Mouse (Mus musculus): ENCODE data around the gene Txn1. TPM values are rescaled to one million over a fixed set of nuclear protein-coding genes. Genes with fewer than 3 reads are reported as not detected.

The Txn1 gene
- polyA plus RNA-seq, 1 experiment: 2.1 TPM

DNA sequence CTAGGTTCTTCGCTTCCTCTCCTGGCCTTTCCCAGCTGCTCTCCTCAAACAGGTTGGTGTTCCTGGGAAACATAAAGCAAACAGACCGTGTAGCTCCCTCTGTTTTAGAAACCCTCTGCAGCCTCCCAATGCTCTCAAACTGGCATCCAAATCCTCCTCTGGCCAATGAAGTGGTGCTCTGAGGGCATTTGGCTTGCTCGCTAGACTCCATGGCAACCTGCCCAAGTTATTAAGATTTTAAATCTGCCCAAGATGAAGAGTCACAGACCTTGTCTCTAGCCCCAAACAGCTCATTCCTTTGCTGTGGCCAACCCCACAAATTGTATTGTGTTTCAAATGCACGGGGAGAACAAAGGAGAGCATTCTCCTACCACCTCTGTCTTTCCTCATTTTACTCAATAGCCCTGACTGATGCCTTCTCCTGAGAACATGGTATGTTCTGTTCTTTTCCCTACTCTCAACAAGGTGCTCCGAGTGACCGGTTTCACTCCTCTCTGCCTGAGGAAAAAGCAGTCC, 31.6 kb downstream of the Txn1 start:
- Histone ChIP-seq H3K27me3 (ENCODE audit: control insufficient read depth) (no peaks in the 10 kb centered on the region), H3K4me1 (ENCODE audit: control insufficient read depth) (no peaks in the 10 kb centered on the region), H3K9me3 (ENCODE audit: control insufficient read depth, low read length) (no peaks in the 10 kb centered on the region), H3K36me3 (ENCODE audit: control insufficient read depth) (no peaks in the 10 kb centered on the region), H3K4me3 (replicated peaks) (no peak overlapping the region)
- TF ChIP-seq TAL1 (IDR thresholded peaks at IDR 0.05; ENCODE audit: low read length) (no peak), GATA1 (IDR thresholded peaks at IDR 0.05; ENCODE audit: low read length) (no peak)

DNA sequence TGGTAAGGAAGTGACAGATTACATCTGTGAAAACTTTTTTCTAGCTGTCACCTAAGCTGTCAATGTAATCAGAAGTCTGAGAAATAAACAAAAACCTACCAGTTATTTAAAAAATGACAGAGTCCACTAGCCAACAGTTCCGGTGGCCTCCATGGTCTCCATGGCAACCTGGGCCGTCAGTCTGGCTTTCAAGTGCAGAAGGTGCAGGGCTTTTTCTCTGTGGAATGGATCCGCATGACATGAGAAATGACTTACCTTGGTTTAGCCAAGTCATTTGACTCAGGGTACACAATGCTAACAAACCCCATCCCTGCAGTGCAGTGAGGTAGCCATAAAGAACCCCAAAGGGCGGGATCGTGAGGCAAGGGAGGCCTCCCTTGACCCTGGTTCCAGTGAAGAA, 34.0 kb downstream of the Txn1 start:
- H3K36me3 ChIP-seq (ENCODE audit: control insufficient read depth): no peaks in the 10 kb centered on the region
- TF ChIP-seq TAL1 (IDR thresholded peaks at IDR 0.05; ENCODE audit: low read length) (no peak), GATA1 (IDR thresholded peaks at IDR 0.05; ENCODE audit: low read length) (no peak)
- no peak overlapping the region for H3K4me3 ChIP-seq (replicated peaks)
- no peaks in the 10 kb centered on the region for H3K4me1 ChIP-seq (ENCODE audit: control insufficient read depth)
- H3K27me3 ChIP-seq (ENCODE audit: control insufficient read depth): no peaks in the 10 kb centered on the region
- no peaks in the 10 kb centered on the region for H3K9me3 ChIP-seq (ENCODE audit: control insufficient read depth, low read length)

DNA sequence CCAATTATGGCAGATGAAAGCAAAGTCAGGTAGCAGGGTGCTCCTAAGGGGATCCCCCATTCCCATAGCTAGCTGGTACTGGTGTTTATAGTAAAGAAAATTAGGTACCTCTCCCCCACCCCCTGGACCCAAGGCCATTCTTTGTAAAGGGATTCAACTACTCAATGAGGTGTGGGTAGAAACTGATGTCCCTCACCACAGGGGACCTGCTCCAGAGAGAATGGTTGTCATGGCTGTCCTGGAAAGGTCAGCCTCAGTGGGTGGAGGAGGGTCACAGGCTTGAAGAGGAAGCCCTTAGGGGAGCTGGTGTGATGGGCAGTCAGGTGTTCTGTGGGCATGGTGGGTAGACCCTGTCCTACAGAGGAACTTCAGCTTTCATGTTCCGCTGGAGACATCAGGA, 35.7 kb downstream of the Txn1 start:
- Histone ChIP-seq H3K9me3 (ENCODE audit: control insufficient read depth, low read length) (no peaks in the 10 kb centered on the region), H3K4me1 (ENCODE audit: control insufficient read depth) (no peaks in the 10 kb centered on the region), H3K27me3 (ENCODE audit: control insufficient read depth) (peaks cover 2% of the 10 kb centered on the region), H3K4me3 (replicated peaks) (no peak overlapping the region), H3K36me3 (ENCODE audit: control insufficient read depth) (no peaks in the 10 kb centered on the region)
- no peak for TF ChIP-seq GATA1 (IDR thresholded peaks at IDR 0.05; ENCODE audit: low read length)
- no peak for TF ChIP-seq TAL1 (IDR thresholded peaks at IDR 0.05; ENCODE audit: low read length)

DNA sequence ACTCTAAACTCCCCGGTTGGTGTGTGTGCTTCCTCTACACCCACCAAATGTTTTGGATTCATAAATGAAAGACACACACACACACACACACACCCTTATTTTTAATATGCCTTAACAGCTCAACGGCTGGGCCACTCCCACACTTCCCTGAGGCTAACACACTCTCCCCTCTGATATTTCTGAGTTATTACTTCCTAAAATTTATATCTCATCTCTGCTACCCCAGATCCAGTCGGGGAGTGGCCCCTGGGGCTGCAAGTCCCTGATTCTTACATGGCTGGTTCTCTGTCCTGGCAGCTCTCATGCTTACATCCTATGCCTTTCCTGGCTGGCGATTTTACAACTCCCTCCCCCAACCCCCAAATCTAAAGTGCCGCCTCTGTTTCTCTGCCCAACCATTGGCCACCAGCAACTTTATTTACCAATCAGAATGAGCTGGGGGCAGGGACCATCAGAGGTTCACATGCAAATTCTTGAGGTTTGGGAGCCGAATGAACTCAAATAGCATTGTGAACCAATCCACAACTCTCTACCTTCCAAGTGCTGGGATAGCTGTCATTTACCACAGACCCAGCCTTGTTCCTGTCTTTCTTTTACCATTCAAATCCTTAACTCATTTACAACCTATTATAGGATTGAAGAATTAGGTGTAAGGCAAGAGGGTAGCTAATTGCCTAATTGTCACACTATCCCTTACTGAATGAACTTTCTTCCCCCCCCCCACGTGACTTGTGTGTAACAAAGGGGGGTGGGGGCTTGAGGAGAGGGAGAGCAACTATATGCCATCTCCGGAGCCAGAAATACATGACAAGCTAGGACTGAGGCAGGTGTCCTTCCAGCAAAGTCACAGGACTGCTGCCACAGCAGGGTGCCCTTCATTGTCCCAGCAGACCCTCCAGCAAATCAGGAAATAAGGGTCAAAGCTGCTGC, 36.5 kb downstream of the Txn1 start:
- no peaks in the 10 kb centered on the region for H3K36me3 ChIP-seq (ENCODE audit: control insufficient read depth)
- H3K27me3 ChIP-seq (ENCODE audit: control insufficient read depth): peaks cover 3% of the 10 kb centered on the region
- H3K4me3 ChIP-seq (replicated peaks): no peak overlapping the region
- TF ChIP-seq TAL1 (IDR thresholded peaks at IDR 0.05; ENCODE audit: low read length) (no peak), GATA1 (IDR thresholded peaks at IDR 0.05; ENCODE audit: low read length) (no peak)
- H3K4me1 ChIP-seq (ENCODE audit: control insufficient read depth): no peaks in the 10 kb centered on the region
- H3K9me3 ChIP-seq (ENCODE audit: control insufficient read depth, low read length): no peaks in the 10 kb centered on the region

DNA sequence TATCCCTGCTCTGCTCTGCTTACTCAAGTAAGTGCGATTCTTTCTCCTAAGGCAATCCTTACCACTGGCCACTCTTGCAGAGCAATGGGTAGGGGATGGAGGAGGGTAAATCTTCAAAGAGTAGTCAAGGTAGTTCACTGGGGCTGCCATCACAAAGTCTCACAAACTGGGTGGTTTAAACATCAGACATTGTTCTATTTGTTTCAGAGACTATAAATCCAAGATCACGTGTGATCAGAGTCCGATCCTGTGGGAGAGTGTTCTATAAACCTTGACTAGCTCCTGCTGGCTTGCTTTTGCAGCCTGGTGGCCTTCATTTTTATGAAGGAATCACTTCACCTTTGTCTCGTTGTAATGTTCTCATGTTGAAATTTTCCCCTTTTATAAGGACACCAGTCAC, 39.5 kb downstream of the Txn1 start:
- no peaks in the 10 kb centered on the region for H3K4me1 ChIP-seq (ENCODE audit: control insufficient read depth)
- no peak overlapping the region for H3K4me3 ChIP-seq (replicated peaks)
- no peaks in the 10 kb centered on the region for H3K9me3 ChIP-seq (ENCODE audit: control insufficient read depth, low read length)
- no peak for TF ChIP-seq GATA1 (IDR thresholded peaks at IDR 0.05; ENCODE audit: low read length)
- TF ChIP-seq TAL1 (IDR thresholded peaks at IDR 0.05; ENCODE audit: low read length): no peak
- no peaks in the 10 kb centered on the region for H3K36me3 ChIP-seq (ENCODE audit: control insufficient read depth)
- H3K27me3 ChIP-seq (ENCODE audit: control insufficient read depth): peaks cover 3% of the 10 kb centered on the region

DNA sequence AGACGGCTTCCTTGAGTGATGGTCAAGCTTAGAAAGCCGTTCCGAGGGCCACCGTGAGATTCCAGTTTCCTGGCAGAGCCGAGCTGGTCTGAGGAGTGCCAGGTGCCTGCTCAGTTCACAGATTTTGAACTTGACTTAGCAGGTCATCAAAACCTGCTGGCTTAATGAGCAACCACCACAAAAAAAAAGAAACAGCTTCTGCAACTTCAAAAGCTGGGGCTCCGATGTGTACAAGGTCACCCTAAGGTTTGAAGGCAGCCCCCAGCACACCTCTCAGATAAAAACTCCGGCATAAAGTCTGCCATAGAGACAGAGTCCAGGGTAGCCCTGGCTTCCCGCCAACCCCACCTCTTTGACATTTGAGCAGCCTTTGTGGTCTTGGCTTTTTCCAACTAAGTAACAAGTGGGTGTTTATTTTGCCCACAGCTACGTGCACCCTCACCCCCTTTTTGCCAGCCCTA, 40.0 kb downstream of the Txn1 start, which contains the start of gene D630039A03Rik:
Gene D630039A03Rik (minus strand): TSS at position 97 of the 461 bp plus-strand sequence.
- H3K9me3 ChIP-seq (ENCODE audit: control insufficient read depth, low read length): no peaks in the 10 kb centered on the region
- no peaks in the 10 kb centered on the region for H3K4me1 ChIP-seq (ENCODE audit: control insufficient read depth)
- peaks cover 3% of the 10 kb centered on the region for H3K27me3 ChIP-seq (ENCODE audit: control insufficient read depth)
- H3K36me3 ChIP-seq (ENCODE audit: control insufficient read depth): no peaks in the 10 kb centered on the region
- no peak within 1 kb of the TSS for H3K4me3 ChIP-seq (replicated peaks)
- TF ChIP-seq TAL1 (IDR thresholded peaks at IDR 0.05; ENCODE audit: low read length) (no peak), GATA1 (IDR thresholded peaks at IDR 0.05; ENCODE audit: low read length) (no peak)

DNA sequence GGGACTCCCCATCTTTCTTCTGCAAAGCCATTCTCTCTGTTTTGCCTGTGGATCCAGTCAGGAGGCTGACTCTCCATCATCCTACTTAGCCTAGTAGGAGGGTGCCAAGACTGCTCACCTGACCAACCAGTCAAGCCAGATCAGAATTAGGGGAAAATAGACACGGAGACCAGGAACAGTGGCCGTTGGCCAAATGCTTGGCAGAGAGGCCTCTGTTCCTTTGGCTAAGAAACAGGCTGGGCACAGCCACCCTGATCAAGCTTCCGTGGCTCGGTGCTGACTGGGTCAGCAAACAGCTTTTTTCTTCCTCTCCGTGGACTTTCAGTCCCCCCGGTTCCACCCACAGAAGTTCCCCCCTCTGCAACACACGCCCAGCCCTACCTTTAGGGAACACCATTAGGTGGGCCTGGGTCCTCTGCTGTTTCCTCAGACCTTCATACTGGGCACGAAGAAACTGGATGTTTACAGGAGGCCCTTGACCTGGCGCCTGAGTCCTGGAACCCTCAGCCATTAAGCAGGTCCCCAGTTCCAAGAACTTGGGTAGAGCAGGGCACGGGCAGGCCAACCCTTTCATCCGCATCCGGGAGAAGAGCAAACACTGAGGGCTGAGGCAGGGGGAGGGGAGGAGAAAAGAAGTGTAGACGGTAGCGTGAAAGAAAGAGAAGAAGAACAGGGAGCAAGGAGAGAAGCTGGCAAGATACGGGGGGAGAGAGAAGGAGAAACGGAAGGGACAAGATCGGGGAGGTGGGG, 40.8 kb downstream of the Txn1 start:
- H3K27me3 ChIP-seq (ENCODE audit: control insufficient read depth): peaks cover 3% of the 10 kb centered on the region
- TF ChIP-seq GATA1 (IDR thresholded peaks at IDR 0.05; ENCODE audit: low read length) (no peak), TAL1 (IDR thresholded peaks at IDR 0.05; ENCODE audit: low read length) (no peak)
- H3K9me3 ChIP-seq (ENCODE audit: control insufficient read depth, low read length): no peaks in the 10 kb centered on the region
- H3K36me3 ChIP-seq (ENCODE audit: control insufficient read depth): no peaks in the 10 kb centered on the region
- H3K4me3 ChIP-seq (replicated peaks): no peak overlapping the region
- H3K4me1 ChIP-seq (ENCODE audit: control insufficient read depth): no peaks in the 10 kb centered on the region

DNA sequence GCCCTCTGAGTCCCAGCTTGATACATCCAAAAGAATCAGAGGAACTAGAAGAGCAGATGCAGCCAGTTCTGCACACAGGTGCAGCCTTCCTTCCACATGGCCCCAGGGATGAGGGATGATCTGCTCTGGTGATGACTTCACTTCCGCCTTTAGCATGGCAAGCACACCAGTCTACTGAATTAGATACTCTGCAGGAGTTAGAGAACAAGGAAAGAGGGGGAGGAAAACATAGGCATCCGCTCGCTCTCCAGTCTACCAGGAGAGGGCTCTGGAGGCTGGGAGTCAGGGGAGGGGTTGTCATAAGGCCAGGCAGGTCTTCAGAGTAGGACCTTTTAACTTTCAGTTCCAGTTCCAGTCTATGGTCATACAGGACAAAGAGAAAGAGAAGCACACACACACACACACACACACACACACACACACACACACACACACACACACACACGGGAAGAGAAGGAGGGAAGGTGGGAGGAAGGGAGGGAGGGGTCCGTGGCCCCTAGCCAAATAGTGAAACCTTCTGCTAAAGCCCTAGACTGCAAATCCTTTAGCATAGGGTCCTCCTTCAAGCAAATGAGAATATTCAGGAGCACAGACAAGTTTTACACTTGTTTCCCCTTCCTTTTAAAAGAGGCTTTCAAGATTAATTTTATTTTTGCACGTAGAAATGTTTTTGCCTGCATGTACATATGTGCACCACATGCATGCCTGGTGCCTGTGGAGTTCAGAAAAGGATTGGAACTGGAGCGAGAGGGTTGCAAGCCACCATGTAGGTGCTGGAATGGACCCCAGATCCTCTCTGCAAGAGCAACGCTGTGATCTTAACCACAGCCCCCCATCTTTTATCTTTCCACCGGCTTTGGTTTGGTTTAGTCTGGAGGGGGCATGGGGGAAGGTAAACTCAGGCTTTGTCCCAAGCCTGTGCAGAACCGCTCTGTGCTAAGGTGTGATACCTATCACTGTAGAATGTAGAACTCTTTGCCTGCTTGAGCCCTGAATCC, 41.7 kb downstream of the Txn1 start:
- no peaks in the 10 kb centered on the region for H3K4me1 ChIP-seq (ENCODE audit: control insufficient read depth)
- no peaks in the 10 kb centered on the region for H3K9me3 ChIP-seq (ENCODE audit: control insufficient read depth, low read length)
- peaks cover 3% of the 10 kb centered on the region for H3K27me3 ChIP-seq (ENCODE audit: control insufficient read depth)
- no peak overlapping the region for H3K4me3 ChIP-seq (replicated peaks)
- TF ChIP-seq TAL1 (IDR thresholded peaks at IDR 0.05; ENCODE audit: low read length) (no peak), GATA1 (IDR thresholded peaks at IDR 0.05; ENCODE audit: low read length) (no peak)
- no peaks in the 10 kb centered on the region for H3K36me3 ChIP-seq (ENCODE audit: control insufficient read depth)
